Mouse (Mus musculus) bone marrow macrophage, adult 2 months (primary cell): ENCODE results near the gene Mmp2.

Experiments used
- CTCF ChIP-seq: IDR thresholded peaks from 2 replicates; pipeline ENCODE4 v1.5.1; 2012; ENCODE audit warnings: low read depth, mild to moderate bottlenecking, low read length, moderate library complexity
- POLR2A ChIP-seq: IDR thresholded peaks from 2 replicates; pipeline ENCODE4 v1.6.1; 2012; ENCODE audit warnings: mild to moderate bottlenecking, low read depth, low read length, borderline replicate concordance

- no peak for TF ChIP-seq CTCF
- TF ChIP-seq POLR2A = no peak
Measured at GRCm38 (mm10) chr8:92897794-92898193, 70.7 kb downstream of the Mmp2 start.
